Mouse (Mus musculus): ENCODE data around the gene Map3k13.
A peak's percentile ranks its signal among the peaks of the same experiment; 100 is the strongest.

Gene Map3k13

GRCm38 (mm10) chr16:21852374-21852773 is 58.2 kb downstream of the Map3k13 start:
- DNase-seq (ENCODE audit: low read depth, low spot score): no peak

- peak; percentile 38 for DNase-seq (ENCODE audit: low read depth, low spot score)
Observed at GRCm38 (mm10) chr16:21853446-21853941, 59.3 kb downstream of the Map3k13 start.

GRCm38 (mm10) chr16:21854589-21855284 is 60.6 kb downstream of the Map3k13 start:
- peak; percentile 38 for DNase-seq (ENCODE audit: low read depth, low spot score)

- peak; percentile 57 for DNase-seq (ENCODE audit: low read depth, low spot score)
Observed at GRCm38 (mm10) chr16:21856134-21856533, 62.0 kb downstream of the Map3k13 start.

- DNase-seq (ENCODE audit: low read depth, low spot score): no peak
Observed at GRCm38 (mm10) chr16:21857126-21857644, 63.0 kb downstream of the Map3k13 start.

GRCm38 (mm10) chr16:21858163-21858562 is 64.0 kb downstream of the Map3k13 start:
- no peak for DNase-seq (ENCODE audit: low read depth, low spot score)

- DNase-seq (ENCODE audit: low read depth, low spot score): no peak
Observed at GRCm38 (mm10) chr16:21858882-21859281, 64.7 kb downstream of the Map3k13 start.

GRCm38 (mm10) chr16:21862448-21862847 is 68.3 kb downstream of the Map3k13 start:
- no peak for DNase-seq (ENCODE audit: low read depth, low spot score)

GRCm38 (mm10) chr16:21865250-21865982 is 71.3 kb downstream of the Map3k13 start:
- DNase-seq (ENCODE audit: low read depth, low spot score): no peak

GRCm38 (mm10) chr16:21865983-21866575 is 71.9 kb downstream of the Map3k13 start:
- no peak for DNase-seq (ENCODE audit: low read depth, low spot score)

- DNase-seq (ENCODE audit: low read depth, low spot score): no peak
Observed at GRCm38 (mm10) chr16:21867727-21868126, 73.6 kb downstream of the Map3k13 start.

GRCm38 (mm10) chr16:21868651-21869050 is 74.5 kb downstream of the Map3k13 start:
- DNase-seq (ENCODE audit: low read depth, low spot score): no peak

GRCm38 (mm10) chr16:21869879-21870278 is 75.7 kb downstream of the Map3k13 start:
- no peak for DNase-seq (ENCODE audit: low read depth, low spot score)

- no peak for DNase-seq (ENCODE audit: low read depth, low spot score)
Observed at GRCm38 (mm10) chr16:21877735-21878134, 83.6 kb downstream of the Map3k13 start.

GRCm38 (mm10) chr16:21878834-21879233 is 84.7 kb downstream of the Map3k13 start:
- no peak for DNase-seq (ENCODE audit: low read depth, low spot score)

- peak; percentile 15 for DNase-seq (ENCODE audit: low read depth, low spot score)
Observed at GRCm38 (mm10) chr16:21881181-21881580, 87.0 kb downstream of the Map3k13 start.

GRCm38 (mm10) chr16:21881582-21882259 is 87.6 kb downstream of the Map3k13 start:
- peak; percentile 43 for DNase-seq (ENCODE audit: low read depth, low spot score)

GRCm38 (mm10) chr16:21887601-21888000 is 93.5 kb downstream of the Map3k13 start:
- DNase-seq (ENCODE audit: low read depth, low spot score): no peak

GRCm38 (mm10) chr16:21893890-21894289 is 99.7 kb downstream of the Map3k13 start:
- no peak for DNase-seq (ENCODE audit: low read depth, low spot score)

GRCm38 (mm10) chr16:21901286-21901685 is 107.1 kb downstream of the Map3k13 start:
- DNase-seq (ENCODE audit: low read depth, low spot score): no peak

GRCm38 (mm10) chr16:21904636-21905035 is 110.5 kb downstream of the Map3k13 start:
- no peak for DNase-seq (ENCODE audit: low read depth, low spot score)

- no peak for DNase-seq (ENCODE audit: low read depth, low spot score)
Observed at GRCm38 (mm10) chr16:21905996-21906395, 111.8 kb downstream of the Map3k13 start.

Data from telencephalon, adult 2 months (tissue).